Mouse (Mus musculus) ES-E14 (cell line): ENCODE measurements around the gene Phgr1.

ENCODE experiments used
- CHD2 ChIP-seq: IDR thresholded peaks from 2 replicates; pipeline ENCODE4 v1.6.1; 2014; ENCODE audit warnings: mild to moderate bottlenecking, low read depth, low read length, inconsistent platforms
- HCFC1 ChIP-seq: IDR thresholded peaks from 2 replicates; pipeline ENCODE4 v1.6.1; 2012; ENCODE audit warnings: low read length, inconsistent platforms, borderline replicate concordance; ENCODE audit not compliant: insufficient read depth
- MAFK ChIP-seq: IDR thresholded peaks from 2 replicates; pipeline ENCODE4 v1.6.1; 2014; ENCODE audit warnings: mild to moderate bottlenecking, low read depth, low read length, inconsistent platforms; ENCODE audit not compliant: insufficient read depth
- ZC3H11A ChIP-seq: IDR thresholded peaks from 2 replicates; pipeline ENCODE4 v1.6.1; 2012; ENCODE audit warnings: low read depth, mild to moderate bottlenecking, inconsistent platforms, low read length, borderline replicate concordance
- ZNF384 ChIP-seq: IDR thresholded peaks from 2 replicates; pipeline ENCODE4 v1.6.1; 2012; ENCODE audit warnings: low read depth, low read length, inconsistent platforms

GRCm38 (mm10) chr2:118766041-118767033 lies 6.2 kb upstream of the Phgr1 start:
- TF ChIP-seq CHD2 (no peak), MAFK (no peak), ZNF384 (no peak), ZC3H11A (no peak), HCFC1 (no peak)
